Mouse (Mus musculus) heart, postnatal 14 days (tissue): ENCODE results near the gene Gm20388. TPM values are rescaled to one million over a fixed set of nuclear protein-coding genes. Genes with fewer than 3 reads are reported as not detected.

Experiments
- DNase-seq, 2 experiments: peaks; one replicate each; pipeline ENCODE4 v3.0.0; 2021 to 2022
- intact Hi-C: fragments of 180-260 bp; cut with DNase I; formaldehyde crosslinking; loops from one replicate; pipeline ENCODE4 v1.15.1; 2025
- total RNA-seq, 2 experiments: library from RNA; stranded (reverse); gene quantifications; 2 replicates each; pipeline ENCODE4 v1.2.3; 2021

The Gm20388 gene
- total RNA-seq, 2 experiments from 2014 or later, result 0.24 TPM; not detected in 1

- intact Hi-C loops, result no loop called here
- DNase-seq, result peak in 1 of 2 experiments; percentile 57
Observed at GRCm38 (mm10) chr8:123763355-123763754, 3852.7 kb downstream of the Gm20388 start.

GRCm38 (mm10) chr8:123764671-123765070 is 3854.0 kb downstream of the Gm20388 start:
- intact Hi-C loops, result no loop called here
- peak in 1 of 2 experiments; percentile 46 for DNase-seq

GRCm38 (mm10) chr8:123766516-123766915 is 3855.9 kb downstream of the Gm20388 start:
- no peak for DNase-seq
- intact Hi-C loops, result no loop called here

GRCm38 (mm10) chr8:123767874-123768273 is 3857.2 kb downstream of the Gm20388 start:
- intact Hi-C loops, result no loop called here
- DNase-seq, result no peak

- DNase-seq, result peak; percentile 68 to 72
- intact Hi-C loops, result loop anchor here (1.0 kb wide), 1 partner anchor 115 kb away; the partner anchor contains the start of gene Rhou
Observed at GRCm38 (mm10) chr8:123768492-123769356, 3858.1 kb downstream of the Gm20388 start.

- no peak for DNase-seq
- intact Hi-C loops, result no loop called here
Observed at GRCm38 (mm10) chr8:123773468-123773867, 3862.8 kb downstream of the Gm20388 start.

GRCm38 (mm10) chr8:123774491-123774890 is 3863.8 kb downstream of the Gm20388 start:
- intact Hi-C loops, result no loop called here
- DNase-seq, result no peak

- DNase-seq, result peak; percentile 39 to 48
- intact Hi-C loops, result no loop called here
Observed at GRCm38 (mm10) chr8:123777319-123777718, 3866.7 kb downstream of the Gm20388 start.

- no peak for DNase-seq
- intact Hi-C loops, result no loop called here
Observed at GRCm38 (mm10) chr8:123780471-123780870, 3869.8 kb downstream of the Gm20388 start.

GRCm38 (mm10) chr8:123781256-123781655 is 3870.6 kb downstream of the Gm20388 start:
- DNase-seq, result no peak
- intact Hi-C loops, result no loop called here

- intact Hi-C loops, result loop anchor here (2.0 kb wide), 1 partner anchor 131 kb away; the partner anchor contains the start of gene Rhou
- DNase-seq, result peak; percentile 79 to 84
Observed at GRCm38 (mm10) chr8:123783525-123784249, 3873.0 kb downstream of the Gm20388 start.

- intact Hi-C loops, result no loop called here
- DNase-seq, result peak in 1 of 2 experiments; percentile 52
Observed at GRCm38 (mm10) chr8:123786166-123786565, 3875.5 kb downstream of the Gm20388 start.

GRCm38 (mm10) chr8:123786644-123787043 is 3876.0 kb downstream of the Gm20388 start:
- intact Hi-C loops, result no loop called here

GRCm38 (mm10) chr8:123787254-123787897 is 3876.7 kb downstream of the Gm20388 start:
- intact Hi-C loops, result no loop called here

More at GRCm38 (mm10) chr8:123786644-123787043, 3876.0 kb downstream of the Gm20388 start:
- no peak for DNase-seq

GRCm38 (mm10) chr8:123788416-123789170 is 3878.0 kb downstream of the Gm20388 start:
- intact Hi-C loops, result no loop called here
- no peak for DNase-seq

More at GRCm38 (mm10) chr8:123787254-123787897, 3876.7 kb downstream of the Gm20388 start:
- DNase-seq, result no peak

- intact Hi-C loops, result no loop called here
- no peak for DNase-seq
Observed at GRCm38 (mm10) chr8:123789461-123789860, 3878.8 kb downstream of the Gm20388 start.

GRCm38 (mm10) chr8:123789970-123790369 is 3879.3 kb downstream of the Gm20388 start:
- DNase-seq, result peak; percentile 87 to 93
- intact Hi-C loops, result loop anchor here (1.0 to 5.0 kb wide), 3 partner anchors 42 to 134 kb away; no protein-coding TSS in a partner anchor

- no peak for DNase-seq
- intact Hi-C loops, result loop anchor here (5.0 kb wide), 1 partner anchor 116 kb away; no protein-coding TSS in a partner anchor
Observed at GRCm38 (mm10) chr8:123791101-123791844, 3880.6 kb downstream of the Gm20388 start.

GRCm38 (mm10) chr8:123791845-123792225 is 3881.2 kb downstream of the Gm20388 start:
- intact Hi-C loops, result loop anchor here (5.0 kb wide), 1 partner anchor 115 kb away; no protein-coding TSS in a partner anchor
- no peak for DNase-seq
